Mouse (Mus musculus) spleen, adult 2 months (tissue): Measurements from ENCODE around the gene Ice1.
A peak's percentile ranks its signal among the peaks of the same experiment; 100 is the strongest.

Experiments
- CTCF ChIP-seq: fragments of 200-500 bp; IDR thresholded peaks from 2 replicates; pipeline ENCODE4 v1.5.1; 2011; ENCODE audit warnings: mild to moderate bottlenecking, inconsistent platforms; ENCODE audit not compliant: insufficient read depth, insufficient read length, insufficient replicate concordance; ENCODE audit errors: extremely low read depth
- POLR2A ChIP-seq: fragments of 200-500 bp; IDR thresholded peaks from 2 replicates; pipeline ENCODE4 v1.6.1; 2011; ENCODE audit warnings: low read depth, low read length, inconsistent platforms

- TF ChIP-seq CTCF (peak; percentile 62; the same call in 1 of the 2 replicates), POLR2A (no peak)
Observed at GRCm38 (mm10) chr13:70610431-70611420, 26.7 kb downstream of the Ice1 start.
